Mouse (Mus musculus): ENCODE results near the gene Rnase10.
"Not testable (repeated sequence)": the region's sequence is repeated elsewhere in the genome, so short reads cannot be mapped to it uniquely, and the experiment has no call there.

The Rnase10 gene

DNA sequence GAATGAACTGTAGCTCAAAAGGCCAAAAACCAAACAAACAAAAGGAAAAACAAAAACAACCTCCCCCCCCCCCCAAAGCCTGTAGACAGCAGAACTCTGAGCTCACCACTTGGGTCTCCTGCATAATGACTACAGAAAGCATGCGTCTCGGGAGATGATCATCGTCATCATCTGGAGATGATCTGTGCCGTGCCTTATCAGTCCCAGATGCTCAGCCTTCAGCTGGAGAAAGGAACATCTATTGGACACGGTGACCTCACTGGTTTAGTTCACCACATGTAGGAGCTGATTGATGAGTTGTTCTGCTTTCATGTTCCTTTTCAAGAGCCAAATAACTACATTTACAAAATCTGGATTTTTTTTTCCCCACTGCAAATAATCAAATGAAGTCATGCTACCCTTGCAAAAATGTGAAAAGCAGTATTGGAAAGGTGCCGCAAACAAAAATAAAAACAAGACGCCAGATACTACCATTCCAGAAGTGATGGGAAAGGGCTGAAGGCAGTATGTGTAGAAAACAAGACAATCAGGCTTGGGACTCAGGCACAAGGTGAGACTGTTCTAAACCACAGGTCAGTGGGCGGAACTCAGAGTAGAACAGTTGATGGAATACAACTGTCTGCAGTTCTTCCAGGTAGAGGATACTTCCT, at the start of gene Rnase10:
Gene Rnase10, plus strand, starts transcription at position 600 of the 650 bp plus-strand sequence.
- DNase-seq (ENCODE audit: low spot score in 2 of 2) = no peak

DNA sequence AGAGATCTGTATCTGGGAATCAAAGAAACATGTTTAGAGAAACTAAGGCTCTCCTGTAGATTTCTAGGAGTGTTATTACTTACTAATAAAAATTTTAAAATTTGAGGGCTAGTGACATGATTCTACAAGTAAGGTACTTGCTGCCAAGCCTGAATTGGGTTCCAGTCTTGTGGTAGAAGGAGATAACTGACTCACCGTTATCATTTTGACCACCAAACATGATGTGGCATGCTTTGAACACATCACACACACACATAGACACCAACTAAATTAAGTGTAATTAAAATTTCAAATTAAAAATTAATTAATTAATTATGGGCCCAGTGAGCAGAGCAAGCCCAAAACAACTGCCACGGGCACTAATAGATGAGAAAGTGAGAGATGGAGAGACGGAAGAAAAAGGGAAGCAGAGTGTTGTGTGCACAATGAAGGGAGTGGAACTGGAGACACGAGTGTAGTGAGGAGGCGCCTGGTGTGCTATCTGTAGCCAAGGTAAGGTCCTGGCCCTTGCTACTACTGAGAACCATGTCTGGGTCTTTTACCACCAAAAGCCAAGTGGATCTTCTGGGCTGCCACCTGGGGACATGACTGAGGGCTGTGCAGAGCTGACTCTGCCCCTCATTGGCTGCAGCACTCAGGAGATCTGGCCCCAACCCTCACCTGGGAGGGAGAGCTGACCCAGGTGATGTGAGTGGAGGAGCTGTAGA, 49.1 kb upstream of the Rnase10 start:
- not testable (repeated sequence) for DNase-seq (ENCODE audit: low spot score in 2 of 2)

DNA sequence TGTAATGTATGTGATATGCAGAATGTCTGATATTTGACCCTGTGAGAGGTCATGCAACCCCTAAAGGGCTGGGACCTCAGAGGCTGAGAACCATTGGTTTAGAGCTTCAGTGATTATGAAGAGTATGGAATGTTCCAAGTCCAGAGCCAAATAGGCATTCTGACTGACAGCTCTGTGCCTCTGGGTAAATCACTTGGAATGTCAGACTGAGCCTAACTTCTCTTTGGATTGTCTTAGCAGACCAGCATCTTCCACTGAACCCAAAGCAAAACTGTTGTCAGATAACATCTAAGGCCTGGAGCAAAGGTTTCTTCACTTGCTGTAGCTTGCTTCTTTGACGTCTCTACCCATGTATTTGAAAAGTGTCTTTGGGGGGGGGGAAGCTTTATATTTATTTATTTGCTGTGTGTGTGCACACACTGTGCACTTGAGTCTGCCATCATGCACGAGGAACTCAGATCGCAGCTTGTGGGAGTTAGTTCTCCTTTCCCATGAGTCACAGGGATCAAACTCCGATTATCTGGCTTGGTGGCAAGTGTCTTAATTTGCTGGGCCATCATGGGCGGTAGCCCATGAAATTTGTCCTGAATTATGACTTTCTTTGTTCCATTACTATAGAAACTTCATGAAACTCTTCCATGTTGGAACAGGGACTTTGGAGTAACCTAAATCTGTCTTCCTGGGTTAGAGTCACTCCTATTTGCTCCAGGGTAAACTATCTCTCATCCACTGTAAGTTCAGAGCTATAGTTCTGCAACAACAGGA, 39.2 kb upstream of the Rnase10 start:
- no peak for DNase-seq (ENCODE audit: low spot score in 2 of 2)

DNA sequence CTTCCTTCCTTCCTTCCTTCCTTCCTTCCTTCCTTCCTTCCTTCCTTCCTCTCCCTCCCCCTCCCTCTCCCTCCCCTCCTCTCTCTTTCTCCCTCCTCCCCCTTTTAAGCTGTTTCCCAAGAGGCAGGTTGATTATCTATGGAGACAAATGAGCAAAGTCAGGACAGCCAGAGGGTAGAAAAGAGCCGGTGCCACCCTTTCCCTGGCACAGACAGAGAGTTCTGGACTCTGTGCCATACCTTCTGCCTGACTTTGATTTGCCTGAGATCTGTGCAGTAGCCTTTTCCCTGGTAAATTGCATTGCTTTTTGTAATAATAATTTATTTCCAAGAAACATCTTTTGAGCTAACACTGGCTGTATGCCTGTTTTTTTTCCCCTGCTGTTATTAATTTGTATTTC, 38.5 kb upstream of the Rnase10 start:
- DNase-seq (ENCODE audit: low spot score in 2 of 2) = no peak

DNA sequence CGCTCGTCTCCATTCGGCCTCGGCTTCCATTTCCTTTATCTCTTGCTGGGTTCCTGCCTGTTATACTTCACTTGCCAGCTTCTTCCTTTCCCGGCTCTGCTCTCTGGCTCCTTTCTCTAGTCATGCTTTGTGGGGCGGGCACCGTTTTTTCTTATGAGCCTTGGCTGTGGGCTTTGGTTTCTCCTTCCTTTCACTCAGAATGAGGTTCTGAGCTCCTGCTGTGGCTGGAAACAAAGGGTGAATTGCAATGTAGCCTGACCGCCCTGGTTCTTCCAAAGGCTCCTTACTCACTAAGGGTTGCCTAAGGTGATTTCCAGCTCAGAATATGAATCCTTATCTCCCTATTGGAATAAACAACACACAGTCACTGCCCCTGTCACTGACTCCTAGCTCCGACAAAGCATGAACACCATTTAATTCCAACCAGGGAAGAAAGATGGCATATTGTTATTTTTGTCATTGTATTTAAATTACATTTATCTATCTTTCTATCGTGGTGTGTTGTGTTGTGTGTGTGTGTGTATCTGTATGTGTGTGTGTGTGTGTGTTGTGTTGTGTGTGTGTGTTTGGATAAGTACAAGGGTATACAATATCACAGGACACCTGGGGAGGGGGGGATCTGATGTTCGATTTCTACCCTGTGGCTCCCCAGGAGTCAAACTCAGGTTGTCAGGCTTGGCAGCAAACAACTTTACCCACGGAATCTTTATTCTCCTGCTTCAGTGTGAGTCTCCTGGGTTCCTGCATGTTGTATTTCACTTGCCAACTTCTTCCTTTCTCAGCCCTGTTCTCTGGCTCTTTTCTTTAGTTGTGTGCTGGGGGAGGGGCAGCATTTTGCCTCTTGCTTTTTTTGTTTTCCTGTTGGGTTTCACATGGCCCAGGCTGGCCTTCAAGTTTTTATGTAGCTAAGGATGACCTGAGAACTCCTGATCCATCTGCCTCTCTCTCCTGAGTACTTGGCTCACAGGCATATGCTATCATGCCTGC, 37.7 kb upstream of the Rnase10 start:
- peak in 1 of 2 experiments; percentile 11 for DNase-seq (ENCODE audit: low spot score in 2 of 2)

DNA sequence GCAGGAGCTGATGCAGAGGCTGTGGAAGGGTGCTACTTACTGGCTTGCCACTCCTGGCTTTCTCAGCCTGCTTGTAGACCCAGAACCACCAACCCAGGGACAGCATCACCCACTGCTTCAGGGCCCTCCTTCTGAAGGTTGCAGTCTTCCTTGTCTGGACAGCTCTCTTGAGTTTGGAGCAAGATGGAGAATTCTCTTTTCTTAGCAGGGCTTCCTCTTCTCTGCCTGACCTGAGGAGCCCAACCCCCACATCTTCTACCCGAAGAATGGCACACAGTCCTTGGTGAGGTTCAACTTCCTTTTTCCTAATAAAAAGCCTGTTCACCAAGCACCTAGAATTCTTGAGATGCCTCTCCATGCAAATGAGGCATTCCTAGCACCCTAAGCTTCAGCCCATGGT, 36.7 kb upstream of the Rnase10 start:
- no peak for DNase-seq (ENCODE audit: low spot score in 2 of 2)

DNA sequence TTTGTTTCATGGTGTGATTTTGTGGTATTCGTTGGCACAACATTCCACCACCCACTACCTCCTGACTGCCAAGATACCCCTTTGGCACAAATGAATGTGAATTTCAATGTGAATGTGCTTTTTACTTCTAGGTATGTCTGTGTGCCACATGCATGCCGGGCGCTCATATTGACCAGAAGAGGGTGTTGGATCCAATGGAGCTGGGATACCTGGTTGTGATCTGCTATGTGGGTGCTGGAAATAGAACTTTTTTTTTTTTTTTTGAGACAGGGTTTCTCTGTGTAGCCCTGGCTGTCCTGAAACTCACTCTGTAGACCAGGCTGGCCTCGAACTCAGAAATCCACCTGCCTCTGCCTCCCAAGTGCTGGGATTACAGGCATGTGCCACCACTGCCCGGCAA, 34.5 kb upstream of the Rnase10 start:
- DNase-seq (ENCODE audit: low spot score in 2 of 2) = not testable (repeated sequence)

DNA sequence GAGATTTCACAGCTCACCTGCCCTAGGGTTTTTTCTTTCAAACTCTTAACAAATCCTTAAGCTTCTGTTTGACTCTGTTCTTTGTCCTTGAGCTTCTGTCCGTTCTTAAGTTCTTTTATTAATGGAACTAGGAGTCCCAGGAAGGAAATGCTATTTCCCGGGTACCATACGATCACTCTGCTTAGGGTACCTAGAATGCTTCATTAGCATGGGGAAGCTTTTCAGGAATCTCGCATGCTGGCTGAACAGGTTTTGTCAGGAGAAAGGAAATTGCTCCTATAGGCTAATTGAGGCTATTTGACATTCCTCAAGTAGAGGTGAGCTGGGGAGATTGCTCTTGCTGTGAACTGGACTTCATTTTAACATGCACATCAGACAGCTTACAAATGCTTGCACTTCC, 33.9 kb upstream of the Rnase10 start:
- DNase-seq (ENCODE audit: low spot score in 2 of 2) = no peak

DNA sequence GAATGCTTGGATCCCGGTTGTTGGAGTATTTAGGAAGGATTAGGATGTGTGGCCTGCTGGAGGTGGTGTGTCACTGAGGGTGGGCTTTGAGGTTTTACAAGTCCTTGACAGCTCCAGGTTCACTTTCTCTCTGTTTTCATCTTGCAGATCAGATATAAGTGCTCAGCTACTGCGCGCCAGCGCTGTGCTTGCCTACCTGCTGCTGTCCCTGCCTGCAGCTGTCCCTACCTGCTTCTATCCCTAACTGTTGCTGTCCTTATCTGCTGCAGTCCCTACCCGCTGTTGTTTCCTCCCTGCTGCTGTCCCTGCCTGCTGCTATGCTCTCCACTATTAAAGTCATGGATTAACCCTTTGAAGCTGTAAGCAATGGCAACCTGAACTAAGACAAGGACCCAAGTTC, 32.5 kb upstream of the Rnase10 start:
- DNase-seq (ENCODE audit: low spot score in 2 of 2) = no peak

DNA sequence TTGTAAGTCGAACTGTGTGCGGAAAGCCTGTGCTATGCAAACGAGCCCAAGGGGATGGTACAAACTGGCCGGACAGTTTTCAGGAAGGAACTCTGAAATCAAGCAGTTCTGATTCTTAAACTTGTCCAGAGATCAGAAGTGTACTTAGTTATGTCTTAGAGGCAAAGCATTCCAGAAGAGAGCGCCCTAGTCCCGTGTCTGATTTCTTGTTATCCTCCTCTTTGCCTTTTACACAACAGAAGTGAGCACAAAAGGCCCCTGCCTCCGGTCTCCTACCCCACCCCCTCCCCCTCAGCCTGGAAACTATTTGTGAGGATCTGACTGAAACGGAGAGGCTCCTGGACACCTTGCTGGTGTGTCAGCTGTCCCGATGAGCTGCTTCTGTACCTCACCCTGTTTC, 30.9 kb upstream of the Rnase10 start:
- no peak for DNase-seq (ENCODE audit: low spot score in 2 of 2)

DNA sequence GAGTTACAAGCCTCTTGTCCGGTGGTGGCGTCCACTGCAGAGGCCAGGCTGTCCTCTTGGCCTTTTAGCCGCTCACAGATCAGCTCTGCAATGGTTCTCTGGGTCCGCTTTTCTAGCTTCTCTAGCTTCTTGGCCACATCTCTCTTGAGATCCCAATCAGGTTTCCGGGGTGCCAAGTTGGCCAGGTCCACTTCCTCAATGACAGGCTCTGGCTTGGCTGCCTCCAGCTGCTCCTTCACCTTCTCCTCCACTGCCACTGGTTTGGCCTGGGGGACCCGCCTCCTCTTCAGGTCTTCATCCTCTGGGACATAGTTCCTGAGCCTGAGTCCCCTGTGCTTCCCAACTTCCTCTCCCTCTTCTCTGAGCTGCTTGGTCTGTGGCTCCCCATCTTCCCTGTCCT, 29.1 kb upstream of the Rnase10 start:
- DNase-seq (ENCODE audit: low spot score in 2 of 2) = not testable (repeated sequence)

DNA sequence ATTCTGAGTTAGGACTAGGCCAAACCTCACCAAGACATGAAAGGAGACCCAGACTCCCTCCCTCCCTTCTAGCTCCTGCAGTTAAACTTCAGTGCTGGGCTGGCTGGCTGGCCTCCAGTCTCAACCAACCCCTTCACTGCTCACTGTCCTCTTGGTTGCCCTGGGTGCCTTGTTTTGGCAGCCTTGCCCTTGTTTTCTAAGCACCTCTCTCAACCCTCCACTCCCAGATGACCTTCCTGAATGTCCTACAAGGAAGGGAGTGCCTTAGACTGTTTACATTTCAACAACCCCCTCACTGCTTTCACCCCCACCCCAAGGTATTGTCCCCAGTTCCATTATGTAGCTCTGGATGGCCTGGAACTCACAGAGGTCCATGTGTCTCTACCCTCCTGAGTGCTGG, 27.9 kb upstream of the Rnase10 start:
- DNase-seq (ENCODE audit: low spot score in 2 of 2) = no peak

DNA sequence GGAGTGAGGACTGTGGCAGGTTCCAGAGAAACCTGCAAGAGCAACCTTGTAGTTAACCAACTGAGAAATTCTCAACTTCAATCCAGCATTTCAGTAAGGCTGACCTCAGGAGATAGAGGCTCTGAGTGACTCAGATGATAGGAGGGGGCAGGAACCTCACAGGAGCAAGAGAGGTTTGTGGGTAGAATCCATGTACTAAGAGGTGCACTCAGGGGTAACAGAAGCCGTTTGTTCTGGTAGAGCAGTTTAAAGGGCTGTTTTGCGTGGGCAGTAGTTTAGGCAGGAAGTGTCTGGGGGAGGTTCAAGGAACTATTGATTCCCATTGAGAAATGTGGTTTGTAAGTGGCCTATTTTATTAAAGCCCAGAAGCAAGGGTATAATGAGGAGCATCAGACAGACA, 26.3 kb upstream of the Rnase10 start:
- no peak for DNase-seq (ENCODE audit: low spot score in 2 of 2)

DNA sequence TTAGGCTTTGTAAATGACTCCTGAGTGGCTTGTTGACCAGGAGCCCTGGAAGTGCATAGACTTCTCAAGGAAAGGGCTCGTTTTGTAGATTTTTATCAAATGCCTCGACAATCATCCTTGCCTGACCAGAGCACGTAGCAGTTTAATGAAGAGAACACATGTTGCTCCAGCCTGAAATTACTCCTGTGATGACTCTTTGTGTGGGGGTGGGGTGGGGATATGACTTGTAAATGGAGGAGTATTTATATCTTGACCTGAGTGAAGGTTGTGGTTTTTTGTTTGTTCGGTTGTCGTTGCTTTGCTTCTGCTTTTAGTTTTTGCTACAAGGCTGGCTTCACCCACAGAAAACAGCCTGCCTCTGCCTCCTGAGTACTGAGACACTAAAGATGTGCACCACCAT, 25.7 kb upstream of the Rnase10 start:
- no peak for DNase-seq (ENCODE audit: low spot score in 2 of 2)

DNA sequence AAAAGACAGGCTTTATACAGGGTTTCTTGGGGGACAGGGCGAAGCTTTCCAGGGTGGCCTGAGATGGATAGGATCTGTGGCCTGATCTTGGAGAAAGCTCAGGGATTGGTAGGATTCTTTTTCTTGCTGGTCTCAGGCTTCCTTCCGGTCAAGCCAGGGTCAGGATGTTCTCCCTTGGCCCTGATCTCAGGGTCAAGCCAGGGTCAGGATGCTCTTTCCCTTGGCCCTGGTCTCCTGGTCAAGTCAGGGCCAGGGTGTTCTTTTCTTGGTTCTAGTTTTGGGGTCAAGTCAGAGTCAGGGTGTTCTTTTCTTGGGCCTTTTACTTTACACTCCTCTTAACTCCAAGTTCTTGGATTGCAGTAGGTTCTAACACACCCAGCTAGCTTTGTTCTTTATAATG, 19.9 kb upstream of the Rnase10 start:
- DNase-seq (ENCODE audit: low spot score in 2 of 2) = no peak

DNA sequence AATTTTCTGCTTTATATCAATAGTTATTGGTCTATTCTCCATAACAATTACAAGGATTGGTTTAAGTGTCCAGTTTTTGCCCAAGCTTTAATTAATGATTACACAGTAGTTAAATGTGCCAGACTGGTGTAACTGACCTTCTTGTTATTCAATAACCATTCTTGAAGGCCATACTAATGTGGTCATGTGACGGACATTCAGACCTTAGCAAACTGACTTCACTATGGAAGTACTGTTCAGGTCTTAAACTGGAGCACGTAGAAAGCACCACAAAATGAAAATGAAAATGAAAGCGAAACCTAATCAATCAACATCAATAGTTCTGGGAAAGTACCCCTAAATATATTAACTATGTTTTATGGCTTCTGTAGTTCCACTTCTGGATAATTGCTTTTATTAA, 16.5 kb upstream of the Rnase10 start:
- no peak for DNase-seq (ENCODE audit: low spot score in 2 of 2)

DNA sequence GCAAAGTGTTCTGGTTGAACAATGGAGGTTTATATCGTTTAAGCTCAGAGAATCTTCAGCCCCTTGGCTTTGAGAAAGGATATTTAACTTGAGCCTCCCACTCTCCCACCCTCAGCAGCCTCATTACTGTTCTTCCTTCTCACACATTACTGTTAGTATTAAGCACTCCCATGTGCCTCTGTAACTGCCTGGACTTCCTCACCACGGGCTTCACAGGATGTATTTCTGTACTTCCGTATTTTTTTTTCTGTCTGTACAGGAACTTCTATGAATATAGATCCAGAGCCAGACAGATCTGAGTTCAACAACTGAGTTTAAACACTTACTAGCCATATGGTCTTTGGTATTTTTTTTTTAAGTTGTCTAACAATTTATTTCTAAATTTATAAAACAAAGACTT, 10.5 kb upstream of the Rnase10 start:
- no peak for DNase-seq (ENCODE audit: low spot score in 2 of 2)

DNA sequence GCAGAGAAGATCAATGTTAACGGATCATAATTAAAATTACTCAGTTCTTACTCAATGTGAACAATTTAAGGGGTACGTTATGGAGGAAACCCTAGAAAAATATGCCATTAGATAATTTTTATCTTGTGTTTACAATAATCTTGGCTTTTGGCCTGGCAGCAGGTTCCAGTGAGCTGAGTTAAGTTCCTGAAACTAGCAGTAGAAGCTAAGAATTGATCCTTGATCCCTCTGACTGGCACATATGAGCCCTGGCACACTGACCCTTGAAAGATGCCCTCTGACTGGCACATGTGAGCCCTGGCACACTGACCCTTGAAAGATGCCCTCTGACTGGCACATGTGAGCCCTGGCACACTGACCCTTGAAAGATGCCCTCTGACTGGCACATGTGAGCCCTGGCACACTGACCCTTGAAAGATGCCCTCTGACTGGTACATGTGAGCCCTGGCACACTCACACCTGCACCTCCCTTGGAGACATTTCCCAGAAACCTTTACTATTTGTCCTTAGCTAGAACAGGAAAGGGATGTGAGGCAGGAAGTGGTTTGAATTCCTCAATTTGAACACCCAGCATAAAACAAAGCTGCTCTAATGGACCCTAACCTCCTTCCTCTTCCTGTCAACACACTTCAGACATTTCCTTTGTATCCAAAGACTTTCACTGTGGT, 9.4 kb upstream of the Rnase10 start:
- DNase-seq (ENCODE audit: low spot score in 2 of 2) = no peak

DNA sequence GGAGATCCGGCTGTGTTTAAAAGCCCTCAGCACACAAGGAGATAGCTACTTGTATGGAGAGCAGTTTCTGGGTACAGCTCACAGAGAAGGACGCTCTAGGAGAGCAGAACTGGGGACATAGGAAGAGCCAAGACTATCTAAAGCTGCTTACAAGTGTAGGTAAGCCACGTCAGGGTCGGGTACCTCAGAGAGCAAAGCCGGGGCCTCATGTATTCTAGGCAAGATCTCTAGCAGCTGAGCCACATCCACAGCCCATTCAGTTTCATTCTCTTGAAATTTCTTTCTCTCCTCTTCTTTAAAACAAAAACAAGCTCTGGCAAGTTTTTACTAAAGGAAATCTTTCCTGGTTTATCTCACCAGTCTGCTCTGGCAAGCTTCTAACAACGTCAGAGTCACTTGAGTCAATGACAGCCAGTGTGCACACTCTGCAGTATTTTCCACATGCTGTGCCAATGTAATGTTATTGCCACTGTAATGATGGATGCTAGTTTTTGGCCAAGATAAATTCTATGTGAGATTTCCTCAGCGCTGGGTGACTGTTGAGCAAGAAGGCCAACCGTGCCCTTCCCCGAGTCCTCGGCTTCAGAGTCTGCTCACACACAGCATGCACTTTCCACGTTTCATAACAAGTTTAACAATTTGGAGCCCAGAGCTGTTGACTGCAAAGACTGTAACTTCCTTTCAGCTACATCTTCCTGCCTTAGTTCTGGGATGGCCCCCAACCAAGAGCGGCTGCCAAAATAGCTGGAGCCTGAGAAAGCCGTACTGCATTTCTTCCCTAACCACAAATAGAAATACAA, 563 bp downstream of the Rnase10 start:
- DNase-seq (ENCODE audit: low spot score in 2 of 2) = no peak

DNA sequence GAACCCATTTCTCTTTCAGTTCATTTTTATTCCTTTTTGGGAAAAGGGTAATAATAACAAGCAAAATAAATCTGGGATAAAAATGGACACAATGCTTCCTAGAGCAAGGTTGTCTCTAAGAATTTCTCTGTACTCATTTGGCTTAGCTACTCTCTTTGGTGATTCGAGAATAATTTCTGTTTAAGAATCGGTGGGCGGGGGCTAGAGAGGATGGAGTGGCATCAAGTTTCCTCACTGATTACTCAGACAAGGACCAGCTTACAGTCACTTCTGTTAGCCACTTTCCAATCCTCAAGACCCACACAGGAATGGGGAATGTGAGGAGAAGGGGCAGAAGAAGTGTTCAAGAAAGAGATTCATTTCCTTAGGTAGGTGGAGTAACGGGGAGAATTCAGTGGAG, 1.2 kb downstream of the Rnase10 start:
- no peak for DNase-seq (ENCODE audit: low spot score in 2 of 2)

Data from thymus, postnatal 10 days (tissue).